Mouse (Mus musculus) duodenum, adult 2 months (tissue): ENCODE measurements around the gene Tmem128. TPM values are rescaled to one million over a fixed set of nuclear protein-coding genes. Genes with fewer than 3 reads are reported as not detected.

Experiments
- polyA plus RNA-seq: library from polyadenylated mRNA; depleted of rRNA; stranded (reverse); fragments of >200 nt; gene quantifications from 2 replicates; pipeline ENCODE4 v1.2.3, GENCODE M21; 2012; ENCODE audit warnings: low replicate concordance; rRNA removed

Tmem128 gene
- 13.9 and 20.8 TPM in 2 replicates for polyA plus RNA-seq

DNA sequence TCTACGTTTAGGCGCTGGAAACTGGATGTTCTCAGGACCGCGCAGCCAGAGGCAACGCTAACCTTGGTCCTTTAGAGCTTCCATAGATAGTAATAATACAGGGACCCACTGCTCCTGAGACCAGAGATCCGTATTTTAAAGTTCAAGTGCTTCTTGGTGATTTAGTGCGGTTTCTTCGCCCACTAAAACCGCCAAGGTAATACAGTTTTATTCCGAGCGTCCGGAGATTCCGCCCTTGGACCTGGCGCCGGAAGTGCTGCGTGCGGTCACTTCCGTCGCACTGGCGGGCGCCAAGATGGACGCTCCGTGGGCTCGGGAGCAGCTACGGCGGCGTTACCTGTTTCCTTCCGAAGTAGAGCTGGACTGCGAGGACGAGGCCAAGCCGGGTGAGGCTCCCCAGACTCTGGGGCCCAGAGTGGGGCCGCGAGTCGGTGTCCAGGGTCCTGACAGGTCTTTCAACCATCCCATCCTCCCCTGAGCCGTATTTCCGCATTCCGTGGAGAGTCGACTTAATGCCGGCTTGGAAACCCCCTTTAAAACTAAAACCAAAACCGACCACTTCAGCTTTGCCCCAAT, at the start of gene Tmem128:
TSS of gene Tmem128 (plus strand) at position 79 of the 576 bp plus-strand sequence.

DNA sequence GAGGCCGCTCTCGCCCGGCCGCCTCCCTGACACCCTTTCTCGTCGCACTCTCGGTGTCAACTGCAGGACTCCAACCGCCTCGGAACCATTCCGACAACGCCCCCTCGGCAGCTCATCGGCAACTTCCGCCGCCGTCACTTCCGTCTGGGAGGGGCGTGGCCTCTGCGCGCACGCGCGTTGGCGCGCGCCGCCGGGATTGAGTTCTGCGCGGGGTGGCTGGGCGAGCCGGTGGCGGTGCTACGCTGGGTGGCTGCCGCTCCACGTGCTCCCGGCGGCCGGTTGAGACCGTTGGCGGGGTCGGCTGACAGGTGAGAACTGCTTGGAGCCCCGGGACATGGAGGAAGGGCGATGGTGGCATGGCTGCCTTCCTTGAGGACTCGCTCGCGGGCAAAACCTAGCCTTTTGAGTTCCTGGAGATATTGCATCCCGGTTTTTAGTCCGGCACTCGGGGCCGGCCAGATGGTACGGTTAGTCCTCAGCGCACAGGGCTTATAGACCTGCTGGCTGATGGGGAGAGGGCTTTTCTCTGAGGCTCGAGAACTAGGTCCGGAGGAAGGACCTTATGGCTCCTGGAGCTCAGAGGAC, 39.6 kb upstream of the Tmem128 start, which contains the start of the genes Zbtb49 and Lyar:
TSS of gene Zbtb49 (minus strand) at position 130 of the 585 bp plus-strand sequence.
TSS of gene Lyar (plus strand) at position 143 of the 585 bp plus-strand sequence.

DNA sequence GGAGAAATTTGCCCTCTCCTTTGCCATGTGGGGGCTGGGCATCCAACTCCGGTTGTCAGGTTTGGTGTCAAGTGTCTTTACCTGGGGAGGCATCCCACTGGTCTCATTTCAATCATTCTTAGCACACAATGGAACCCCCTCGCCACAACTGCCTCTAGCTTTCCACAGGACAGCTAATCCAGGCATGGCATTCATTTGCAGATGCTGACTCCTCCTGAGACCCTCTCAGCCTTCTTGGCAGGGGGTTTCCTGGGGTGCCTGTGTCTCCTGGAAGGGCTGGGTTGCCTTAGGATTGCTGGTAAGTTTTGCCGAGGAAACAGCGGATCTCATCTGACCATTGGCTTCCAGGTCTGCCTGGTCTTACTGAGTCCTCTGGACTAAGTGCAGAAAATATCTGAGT, 15.8 kb downstream of the Tmem128 start, which contains the start of gene Otop1:
TSS of gene Otop1 (plus strand) at position 202 of the 400 bp plus-strand sequence.

Other genes with a start within 250 kb of the Tmem128 start
- gene Stx18, start 221.4 kb upstream of the Tmem128 start, polyA plus RNA-seq, result 9.5 and 11.3 TPM in 2 replicates
- 4.4 and 5.9 TPM in 2 replicates for gene Nsg1, start 100.3 kb upstream of the Tmem128 start, polyA plus RNA-seq
- 7.0 and 8.4 TPM in 2 replicates for gene Zbtb49, start 39.7 kb upstream of the Tmem128 start, polyA plus RNA-seq
- gene Lyar, start 39.7 kb upstream of the Tmem128 start, polyA plus RNA-seq, result 0.41 and 1.7 TPM in 2 replicates
- gene Otop1, start 15.8 kb downstream of the Tmem128 start, polyA plus RNA-seq, result not detected in 2 replicates
- gene Drd5, start 59.2 kb downstream of the Tmem128 start, polyA plus RNA-seq, result not detected in 2 replicates
- 12.8 and 24.2 TPM in 2 replicates for gene Slc2a9, start 243.0 kb downstream of the Tmem128 start, polyA plus RNA-seq